Mouse (Mus musculus) adrenal gland, adult 8-10 months (tissue): ENCODE measurements around the gene Sptssa. TPM values are rescaled to one million over a fixed set of nuclear protein-coding genes. Genes with fewer than 3 reads are reported as not detected.

Experiments used
- DNase-seq: peaks from one replicate; pipeline ENCODE4 v3.0.0; 2022
- microRNA-seq, 2 experiments: library from miRNA; unstranded; fragments of <30 nt; microRNA quantifications; one replicate each; pipeline ENCODE4 v1.2.0; 2022
- total RNA-seq, 4 experiments: library from RNA; stranded (reverse); gene quantifications; 2 replicates each; pipeline ENCODE4 v1.2.4; 2022

Gene Sptssa
- total RNA-seq, 4 experiments from 2014 or later = 75.7 to 119 (median 102) TPM

DNA sequence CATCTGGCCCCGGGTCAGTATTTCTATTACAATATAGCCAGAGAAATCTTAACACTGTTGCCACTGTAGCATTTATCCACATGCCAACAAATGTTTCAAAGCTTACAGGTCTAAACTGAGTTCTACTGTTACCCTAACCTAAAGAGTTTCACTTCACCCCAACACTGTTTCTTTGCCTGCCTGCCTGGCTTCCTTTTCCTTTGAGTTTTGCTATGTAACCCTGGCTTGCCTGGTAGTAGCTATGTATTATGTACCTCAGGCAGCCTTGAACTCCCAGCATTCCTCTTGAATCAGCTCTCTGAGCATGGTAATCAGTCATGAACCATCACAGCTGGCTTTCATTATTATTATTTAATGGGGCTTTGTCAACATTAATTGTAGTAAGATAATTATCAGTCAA lies 1.6 kb downstream of the Sptssa start:
- no peak for DNase-seq

GRCm38 (mm10) chr12:54654141-54654540 lies 2.2 kb downstream of the Sptssa start:
- no peak for DNase-seq

DNA sequence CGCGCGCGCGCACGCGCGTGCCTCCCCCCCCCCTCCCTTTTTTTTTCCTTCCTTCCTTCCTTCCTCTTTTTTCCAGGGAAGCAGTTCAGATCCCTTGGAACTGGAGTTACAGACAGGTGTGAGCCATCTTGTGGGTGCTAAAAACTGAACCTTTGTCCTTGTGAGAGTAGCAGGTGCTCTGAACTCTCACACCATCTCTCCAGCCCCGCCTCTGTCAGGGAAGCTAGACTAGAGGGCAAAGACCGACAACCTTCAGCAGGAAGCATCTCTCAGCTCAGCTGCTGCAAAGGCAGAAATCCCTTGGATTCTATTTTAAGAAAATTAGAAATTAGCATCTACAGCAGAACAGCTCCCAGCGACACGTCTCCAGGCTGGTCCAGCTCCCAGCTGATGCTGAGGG lies 4.0 kb downstream of the Sptssa start:
- no peak for DNase-seq

- no peak for DNase-seq
Measured at GRCm38 (mm10) chr12:54651820-54652219, 4.6 kb downstream of the Sptssa start.

DNA sequence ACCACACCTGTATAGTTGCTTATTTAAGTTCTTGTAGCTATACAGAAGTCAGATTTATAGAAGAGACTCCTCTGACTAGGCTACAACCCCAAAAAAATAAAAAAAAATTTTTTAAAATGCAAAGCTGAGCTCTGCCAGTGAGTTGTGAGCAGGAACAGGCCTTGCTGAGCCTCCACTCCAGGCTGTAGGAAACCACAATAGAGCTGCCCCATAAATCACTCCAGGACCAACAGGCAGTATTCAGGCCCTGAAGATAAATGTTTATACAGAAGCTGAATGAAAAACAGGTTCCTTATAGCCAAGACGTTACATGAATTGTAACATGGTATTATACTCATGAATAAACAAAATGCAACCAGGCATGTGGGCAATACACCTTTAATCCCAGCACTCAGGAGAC lies 5.2 kb downstream of the Sptssa start:
- DNase-seq = no peak

GRCm38 (mm10) chr12:54644947-54645346 lies 11.4 kb downstream of the Sptssa start:
- no peak for DNase-seq

- DNase-seq = no peak
Measured at GRCm38 (mm10) chr12:54643320-54643892, 13.0 kb downstream of the Sptssa start.

- DNase-seq = no peak
Measured at GRCm38 (mm10) chr12:54641374-54641773, 15.0 kb downstream of the Sptssa start.

- no peak for DNase-seq
Measured at GRCm38 (mm10) chr12:54640259-54640658, 16.1 kb downstream of the Sptssa start.

- DNase-seq = no peak
Measured at GRCm38 (mm10) chr12:54637033-54637432, 19.3 kb downstream of the Sptssa start.

DNA sequence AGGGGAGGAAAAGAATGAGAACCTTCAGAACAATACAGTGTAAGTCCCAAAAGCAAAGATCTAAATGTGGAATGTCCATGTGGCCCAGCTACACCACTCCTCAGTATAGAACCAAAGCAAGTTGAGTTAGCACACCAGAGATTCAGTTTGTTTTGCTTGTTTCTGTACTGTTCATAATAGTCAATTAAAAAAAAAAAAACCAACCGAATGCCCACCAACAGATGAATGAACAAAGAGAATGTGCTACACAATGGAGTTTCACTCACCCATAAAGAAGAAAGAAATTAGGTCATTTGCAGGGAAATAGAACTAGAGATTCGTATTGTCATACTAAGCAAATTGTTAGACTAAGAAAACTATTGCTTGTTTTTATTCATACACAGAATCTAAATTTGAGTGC lies 24.2 kb downstream of the Sptssa start:
- no peak for DNase-seq

- DNase-seq = no peak
Measured at GRCm38 (mm10) chr12:54621942-54622341, 34.4 kb downstream of the Sptssa start.

GRCm38 (mm10) chr12:54620042-54620705 lies 36.2 kb downstream of the Sptssa start:
- no peak for DNase-seq

- DNase-seq = no peak
Measured at GRCm38 (mm10) chr12:54608988-54609387, 47.4 kb downstream of the Sptssa start.

DNA sequence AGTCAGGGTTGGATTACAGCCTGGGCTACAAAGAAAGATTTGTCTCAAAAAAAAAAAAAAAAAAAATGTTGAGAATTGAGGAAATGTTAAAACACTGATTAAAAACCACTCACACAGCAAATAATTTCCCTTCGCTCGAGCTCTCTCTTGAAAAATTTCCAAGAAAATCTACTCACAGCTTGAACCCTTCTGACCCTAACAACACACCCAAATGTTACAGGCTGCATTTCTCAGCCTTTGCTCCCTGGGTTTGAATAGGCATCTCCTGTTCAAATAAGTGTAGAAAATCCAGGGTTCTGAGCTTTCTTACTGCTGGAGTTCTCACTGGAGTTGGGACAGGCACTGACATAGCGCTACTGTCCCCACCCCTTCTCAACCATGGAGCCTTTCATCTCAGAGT lies 51.2 kb downstream of the Sptssa start:
- DNase-seq = no peak

DNA sequence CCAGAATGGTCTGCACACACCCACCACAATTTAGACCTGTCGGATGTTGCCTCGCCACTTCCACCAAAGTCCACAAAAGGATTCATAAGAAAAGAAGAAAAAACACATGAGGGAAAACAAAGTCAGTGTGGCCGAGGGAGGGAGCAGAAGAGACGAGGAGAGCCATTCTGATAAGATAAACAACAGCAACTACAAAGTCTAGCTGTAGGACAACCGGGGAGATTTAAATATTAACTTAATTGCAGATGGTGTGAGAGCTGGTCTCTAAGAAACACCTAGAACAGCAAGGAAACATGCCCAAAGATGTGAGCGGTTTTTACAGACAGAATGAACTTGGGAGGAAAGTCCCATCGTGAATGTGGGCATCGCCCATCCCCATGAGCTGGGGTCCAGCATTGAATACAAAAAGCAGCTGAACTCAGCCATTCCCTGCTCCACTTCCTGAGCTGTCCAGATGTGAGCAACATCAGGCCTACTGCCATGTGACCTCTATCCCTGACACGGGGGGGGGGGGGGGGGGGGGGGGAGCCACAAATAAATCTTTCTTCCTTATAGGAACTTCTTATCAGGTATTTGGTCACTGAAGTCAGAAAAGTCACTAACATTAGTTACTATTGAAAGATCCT lies 52.7 kb downstream of the Sptssa start:
- no peak for DNase-seq

- no peak for DNase-seq
Measured at GRCm38 (mm10) chr12:54600482-54600881, 55.9 kb downstream of the Sptssa start.

- DNase-seq = no peak
Measured at GRCm38 (mm10) chr12:54598358-54598757, 58.0 kb downstream of the Sptssa start.

- no peak for DNase-seq
Measured at GRCm38 (mm10) chr12:54596715-54597114, 59.7 kb downstream of the Sptssa start.

Small RNA genes within 50 kb of the gene (microRNA-seq; reads per million reads assigned to microRNA genes)
- gene Mir1892 = 0 reads per million in 2 experiments

Other genes with a start within 250 kb of the Sptssa start
- gene Eapp, start 39.3 kb upstream of the Sptssa start, total RNA-seq = 10 to 100 TPM; 29.9 to 39.0 (median 33.6) TPM
- 10 to 100 TPM; 59.4 to 81.4 (median 72.3) TPM for gene Snx6, start 139.1 kb upstream of the Sptssa start, total RNA-seq
- gene Cfl2, start 206.3 kb upstream of the Sptssa start, total RNA-seq = 100 to 1,000 TPM; 123 to 143 (median 139) TPM